Mouse (Mus musculus) kidney, postnatal 4 days (tissue): Measurements from ENCODE around the gene Sp9.
A peak's percentile ranks its signal among the peaks of the same experiment; 100 is the strongest.

Experiments used
- DNase-seq, 2 experiments: peaks; one replicate each; pipeline ENCODE4 v3.0.0; 2021; ENCODE audit warnings: mixed read lengths in 2 of 2

The Sp9 gene

GRCm38 (mm10) chr2:73271459-73272161 is at the start of gene Sp9:
TSS of gene Sp9 (plus strand) at chr2:73271925.
- DNase-seq = peak; percentile 60 to 75

- no peak for DNase-seq
Measured at GRCm38 (mm10) chr2:73231081-73231480, 40.6 kb upstream of the Sp9 start.

- DNase-seq = no peak
Measured at GRCm38 (mm10) chr2:73241299-73241698, 30.4 kb upstream of the Sp9 start.

- DNase-seq = no peak
Measured at GRCm38 (mm10) chr2:73248701-73249100, 23.0 kb upstream of the Sp9 start.

GRCm38 (mm10) chr2:73263172-73263765 is 8.5 kb upstream of the Sp9 start:
- peak in 1 of 2 experiments; percentile 41 for DNase-seq

- DNase-seq = peak; percentile 64 to 73
Measured at GRCm38 (mm10) chr2:73263794-73264610, 7.7 kb upstream of the Sp9 start.

- DNase-seq = no peak
Measured at GRCm38 (mm10) chr2:73264611-73265195, 7.0 kb upstream of the Sp9 start.

- peak in 1 of 2 experiments; percentile 34 for DNase-seq
Measured at GRCm38 (mm10) chr2:73266011-73266410, 5.7 kb upstream of the Sp9 start.

- DNase-seq = no peak
Measured at GRCm38 (mm10) chr2:73266623-73267022, 5.1 kb upstream of the Sp9 start.

GRCm38 (mm10) chr2:73267231-73267630 is 4.5 kb upstream of the Sp9 start:
- DNase-seq = no peak

- no peak for DNase-seq
Measured at GRCm38 (mm10) chr2:73267818-73268217, 3.9 kb upstream of the Sp9 start.

- DNase-seq = no peak
Measured at GRCm38 (mm10) chr2:73268281-73268680, 3.4 kb upstream of the Sp9 start.

GRCm38 (mm10) chr2:73268836-73269395 is 2.8 kb upstream of the Sp9 start:
- no peak for DNase-seq

GRCm38 (mm10) chr2:73269666-73270065 is 2.1 kb upstream of the Sp9 start:
- peak in 1 of 2 experiments; percentile 24 for DNase-seq

GRCm38 (mm10) chr2:73270071-73270592 is 1.6 kb upstream of the Sp9 start:
- DNase-seq = no peak

- peak; percentile 47 to 67 for DNase-seq
Measured at GRCm38 (mm10) chr2:73270593-73271458, 899 bp upstream of the Sp9 start.

GRCm38 (mm10) chr2:73272351-73273248 is 875 bp downstream of the Sp9 start:
- DNase-seq = peak; percentile 38 to 46

- DNase-seq = peak; percentile 51 to 64
Measured at GRCm38 (mm10) chr2:73273249-73274118, 1.8 kb downstream of the Sp9 start.

GRCm38 (mm10) chr2:73274119-73274920 is 2.6 kb downstream of the Sp9 start:
- DNase-seq = peak; percentile 66 to 75
